Mouse (Mus musculus) liver, postnatal 0 days (tissue): Measurements from ENCODE around the gene Il18bp.

Experiments
- CTCF ChIP-seq: sonication (generic); IDR thresholded peaks from 2 replicates; pipeline ENCODE4 v1.5.1; 2016; ENCODE audit warnings: antibody characterized with exemption, low read depth
- EP300 ChIP-seq: IDR thresholded peaks from 2 replicates; pipeline ENCODE4 v1.6.1; 2016; ENCODE audit warnings: antibody characterized with exemption, low read depth, mild to moderate bottlenecking

DNA sequence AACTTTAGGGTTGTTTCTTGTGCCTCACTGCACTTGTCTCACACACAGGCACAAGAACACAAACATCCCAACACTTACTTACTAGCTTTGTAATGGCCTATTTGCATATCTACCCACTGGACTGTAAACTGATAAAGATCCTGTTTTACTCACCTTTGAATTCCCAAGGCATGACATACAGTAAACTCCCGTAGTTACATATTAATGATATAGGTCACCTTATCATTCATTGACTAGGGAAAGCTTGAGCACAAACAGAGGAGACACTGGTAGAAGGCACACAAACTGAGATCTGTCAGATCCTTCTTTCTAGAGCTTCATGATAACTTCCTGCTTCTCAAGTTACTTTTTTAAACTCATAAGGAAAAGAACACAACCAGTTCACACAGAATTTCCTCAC, 43.7 kb upstream of the Il18bp start:
- no peak for TF ChIP-seq CTCF
- TF ChIP-seq EP300 = no peak
